Mouse (Mus musculus) lung, postnatal 0 days (tissue): ENCODE data around the gene Gm20388.

Experiments
- CTCF ChIP-seq: IDR thresholded peaks from 2 replicates; pipeline ENCODE4 v1.5.1; 2016; ENCODE audit warnings: antibody characterized with exemption, mild to moderate bottlenecking
- EP300 ChIP-seq: IDR thresholded peaks from 2 replicates; pipeline ENCODE4 v1.6.1; 2016; ENCODE audit warnings: antibody characterized with exemption, mild to moderate bottlenecking, control low read depth

GRCm38 (mm10) chr8:122981646-122982045 is 3071.0 kb downstream of the Gm20388 start:
- TF ChIP-seq CTCF: no peak
- TF ChIP-seq EP300: no peak
